Mouse (Mus musculus) myocyte (in vitro differentiated cells): Measurements from ENCODE around the gene Emc1.

Experiments used
- MAX ChIP-seq: IDR thresholded peaks from one replicate; pipeline ENCODE4 v1.6.1; 2011; ENCODE audit warnings: low read depth, mild to moderate bottlenecking, control low read depth
- MYOD1 ChIP-seq, 3 experiments: IDR thresholded peaks; one replicate each; pipeline ENCODE4 v1.6.1; 2011; ENCODE audit warnings: control low read depth in 2 of 3, low read depth in 2 of 3, mild to moderate bottlenecking in 2 of 3, moderate library complexity in 1 of 3; ENCODE audit not compliant: insufficient read length in 2 of 3, control insufficient read depth in 1 of 3
- POLR2A ChIP-seq: IDR thresholded peaks from one replicate; pipeline ENCODE4 v1.6.1; 2011; ENCODE audit warnings: low read depth, mild to moderate bottlenecking, control low read depth, moderate library complexity; ENCODE audit not compliant: insufficient read length
- POLR2AphosphoS2 ChIP-seq: IDR thresholded peaks from one replicate; pipeline ENCODE4 v1.6.1; 2011; ENCODE audit warnings: low read depth, control low read depth; ENCODE audit not compliant: insufficient read length
- TCF12 ChIP-seq: IDR thresholded peaks from one replicate; pipeline ENCODE4 v1.6.1; 2011; ENCODE audit warnings: mild to moderate bottlenecking, control low read depth; ENCODE audit not compliant: poor library complexity, insufficient read depth, severe bottlenecking
- TCF3 ChIP-seq: IDR thresholded peaks from one replicate; pipeline ENCODE4 v1.6.1; 2011; ENCODE audit warnings: low read depth, control low read depth; ENCODE audit not compliant: insufficient read length

- TF ChIP-seq POLR2A (no peak), MYOD1 (IDR thresholded peaks at IDR 0.05; ENCODE audit: control insufficient read depth in 1 of 3, insufficient read length in 2 of 3, low read depth in 2 of 3) (no peak), MAX (no peak), TCF12 (no peak), TCF3 (no peak), POLR2AphosphoS2 (no peak)
Measured at GRCm38 (mm10) chr4:139373130-139373529, 20.7 kb downstream of the Emc1 start.
